Mouse (Mus musculus): ENCODE results near the gene Rab6b.

DNA sequence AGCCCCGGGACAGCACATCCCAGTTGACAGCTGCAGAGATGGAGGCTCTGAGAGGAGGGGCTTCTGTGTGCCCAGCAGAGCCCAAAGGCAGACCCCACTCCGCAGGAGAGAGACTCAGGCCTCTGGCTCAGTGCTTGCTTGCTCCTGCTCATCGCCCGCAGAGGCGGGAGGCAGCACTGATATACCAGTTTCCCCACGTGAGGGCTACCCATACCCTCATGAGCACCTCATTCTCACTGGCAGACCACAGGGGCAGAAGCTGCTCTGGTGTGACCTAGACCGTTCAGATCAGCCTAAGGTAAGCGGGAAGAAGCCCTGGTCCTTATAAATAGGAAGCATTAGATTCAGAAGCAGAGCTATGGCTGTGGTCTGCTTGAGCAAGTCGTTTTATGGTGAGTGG, 8.2 kb downstream of the Rab6b start:
- TF ChIP-seq CTCF (conservative IDR thresholded peaks at IDR 0.05; ENCODE audit: low read length) = no peak
- no peak for TF ChIP-seq POU5F1 (IDR thresholded peaks at IDR 0.05; ENCODE audit: borderline replicate concordance, low read length)
